Mouse (Mus musculus) myocyte (in vitro differentiated cells): ENCODE measurements around the gene Ampd3. TPM values are rescaled to one million over a fixed set of nuclear protein-coding genes. Genes with fewer than 3 reads are reported as not detected.
A peak's percentile ranks its signal among the peaks of the same experiment; 100 is the strongest.

Source experiments
- H3K27me3 ChIP-seq: one replicate; pipeline ENCODE4 v1.6.1; 2011; ENCODE audit not compliant: control insufficient read depth, insufficient read depth, insufficient read length
- H3K36me3 ChIP-seq: one replicate; pipeline ENCODE4 v1.6.1; 2011; ENCODE audit not compliant: control insufficient read depth, insufficient read depth
- H3K4me2 ChIP-seq: one replicate; pipeline ENCODE4 v1.6.1; 2011; ENCODE audit warnings: low read depth, control low read depth
- H3K4me3 ChIP-seq: one replicate; pipeline ENCODE4 v1.5.1; 2011; ENCODE audit warnings: mild to moderate bottlenecking, control low read depth, moderate library complexity
- H3K79me2 ChIP-seq: one replicate; pipeline ENCODE4 v1.6.1; 2011; ENCODE audit not compliant: control insufficient read depth, insufficient read depth
- H3ac ChIP-seq: one replicate; pipeline ENCODE4 v1.6.1; 2011; ENCODE audit not compliant: control insufficient read depth, insufficient read length
- CEBPB ChIP-seq: IDR thresholded peaks from 2 replicates; pipeline ENCODE4 v1.6.1; 2011; ENCODE audit warnings: mild to moderate bottlenecking, moderate library complexity; ENCODE audit not compliant: poor library complexity, insufficient read depth, severe bottlenecking
- E2F4 ChIP-seq: IDR thresholded peaks from one replicate; pipeline ENCODE4 v1.6.1; 2011; ENCODE audit warnings: mild to moderate bottlenecking, control low read depth, moderate library complexity; ENCODE audit not compliant: insufficient read depth
- MAX ChIP-seq: IDR thresholded peaks from one replicate; pipeline ENCODE4 v1.6.1; 2011; ENCODE audit warnings: low read depth, mild to moderate bottlenecking, control low read depth
- MYOD1 ChIP-seq, 3 experiments: IDR thresholded peaks; one replicate each; pipeline ENCODE4 v1.6.1; 2011; ENCODE audit warnings: control low read depth in 2 of 3, low read depth in 2 of 3, mild to moderate bottlenecking in 2 of 3, moderate library complexity in 1 of 3; ENCODE audit not compliant: insufficient read length in 2 of 3, control insufficient read depth in 1 of 3
- MYOG ChIP-seq, 3 experiments: IDR thresholded peaks; one replicate each; pipeline ENCODE4 v1.6.1; 2011; ENCODE audit warnings: control low read depth in 2 of 3, low read depth in 2 of 3, mild to moderate bottlenecking in 2 of 3; ENCODE audit not compliant: insufficient read length in 2 of 3, control insufficient read depth in 1 of 3, insufficient read depth in 1 of 3
- POLR2A ChIP-seq: IDR thresholded peaks from one replicate; pipeline ENCODE4 v1.6.1; 2011; ENCODE audit warnings: low read depth, mild to moderate bottlenecking, control low read depth, moderate library complexity; ENCODE audit not compliant: insufficient read length
- POLR2AphosphoS2 ChIP-seq: IDR thresholded peaks from one replicate; pipeline ENCODE4 v1.6.1; 2011; ENCODE audit warnings: low read depth, control low read depth; ENCODE audit not compliant: insufficient read length
- REST ChIP-seq: IDR thresholded peaks from one replicate; pipeline ENCODE4 v1.6.1; 2011; ENCODE audit warnings: mild to moderate bottlenecking, control low read depth, moderate library complexity; ENCODE audit not compliant: insufficient read depth, insufficient read length
- SRF ChIP-seq: IDR thresholded peaks from one replicate; pipeline ENCODE4 v1.6.1; 2011; ENCODE audit warnings: low read depth; ENCODE audit not compliant: control insufficient read depth, insufficient read length
- TCF12 ChIP-seq: IDR thresholded peaks from one replicate; pipeline ENCODE4 v1.6.1; 2011; ENCODE audit warnings: mild to moderate bottlenecking, control low read depth; ENCODE audit not compliant: poor library complexity, insufficient read depth, severe bottlenecking
- TCF3 ChIP-seq: IDR thresholded peaks from one replicate; pipeline ENCODE4 v1.6.1; 2011; ENCODE audit warnings: low read depth, control low read depth; ENCODE audit not compliant: insufficient read length
- USF1 ChIP-seq: IDR thresholded peaks from one replicate; pipeline ENCODE4 v1.6.1; 2011; ENCODE audit warnings: low read depth, mild to moderate bottlenecking, control low read depth, moderate library complexity
- polyA plus RNA-seq: library from polyadenylated mRNA; unstranded; fragments of >200 nt; fragmentation: generic; extraction: Trizol; gene quantifications from one replicate; pipeline ENCODE4 v1.2.1, GENCODE M21; 2012; ENCODE audit warnings: missing spikeins

The Ampd3 gene
- polyA plus RNA-seq, 1 experiment: 8.2 TPM

DNA sequence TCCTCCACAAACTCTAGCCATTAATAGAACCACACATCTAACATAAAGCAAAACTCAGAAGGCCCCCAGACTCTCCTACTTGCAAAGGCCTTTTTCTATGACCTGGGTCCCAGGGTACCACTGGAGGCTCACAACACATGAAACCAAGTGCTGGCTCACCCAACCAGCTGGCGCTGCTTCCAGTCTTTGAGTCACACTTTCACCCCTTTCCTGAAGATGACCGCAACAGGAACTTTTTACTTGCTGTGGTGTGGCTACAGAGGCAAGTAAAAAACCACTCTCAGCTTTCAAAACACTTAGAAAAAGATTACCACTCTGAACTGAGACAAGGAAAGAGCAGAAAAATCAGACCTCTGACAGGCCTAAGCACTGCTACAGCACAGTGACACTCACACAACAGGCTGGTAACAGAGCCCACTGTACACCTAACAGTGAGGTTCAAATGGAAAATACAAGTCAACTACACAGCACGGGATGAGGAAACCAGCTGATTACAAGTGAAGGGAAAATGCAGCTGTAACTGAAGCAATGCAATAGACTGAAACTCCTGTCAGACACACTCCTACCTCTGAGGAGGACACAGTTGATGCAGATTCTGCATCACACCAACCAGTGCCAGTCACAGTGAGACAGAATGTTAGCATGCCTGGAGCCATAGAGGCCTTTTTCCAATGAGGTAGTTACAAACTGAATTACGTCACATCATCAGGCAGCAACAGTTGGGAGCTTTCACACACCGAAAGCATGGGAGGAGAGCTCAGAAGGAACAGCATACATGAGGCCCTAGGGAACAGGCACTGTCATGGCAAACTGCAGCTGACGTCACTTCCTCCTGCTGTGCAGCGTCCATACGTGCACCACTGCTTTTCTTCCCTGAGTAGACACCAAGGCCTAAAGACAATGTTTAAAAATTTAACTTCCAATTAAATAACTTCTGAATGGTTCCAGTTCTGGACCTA, 56.3 kb downstream of the Ampd3 start:
- H3ac ChIP-seq: no peak overlapping the region
- no peak overlapping the region for H3K4me3 ChIP-seq
- H3K4me2 ChIP-seq: peak overlapping the region; percentile 57
- H3K36me3 ChIP-seq: peaks cover 5% of the 10 kb centered on the region
- TF ChIP-seq POLR2A: no peak
- TF ChIP-seq E2F4: no peak
- TF ChIP-seq CEBPB: peak; percentile 37; the same call in 1 of the 2 replicates
- peak in 1 of 3 experiments; percentile 55 for TF ChIP-seq MYOD1 (IDR thresholded peaks at IDR 0.05; ENCODE audit: control insufficient read depth in 1 of 3, insufficient read length in 2 of 3, low read depth in 2 of 3)
- TF ChIP-seq MYOG (IDR thresholded peaks at IDR 0.05; ENCODE audit: control insufficient read depth in 1 of 3, insufficient read depth in 1 of 3, insufficient read length in 2 of 3, low read depth in 2 of 3): peak in 1 of 3 experiments; percentile 12
- no peaks in the 10 kb centered on the region for H3K27me3 ChIP-seq
- no peaks in the 10 kb centered on the region for H3K79me2 ChIP-seq

DNA sequence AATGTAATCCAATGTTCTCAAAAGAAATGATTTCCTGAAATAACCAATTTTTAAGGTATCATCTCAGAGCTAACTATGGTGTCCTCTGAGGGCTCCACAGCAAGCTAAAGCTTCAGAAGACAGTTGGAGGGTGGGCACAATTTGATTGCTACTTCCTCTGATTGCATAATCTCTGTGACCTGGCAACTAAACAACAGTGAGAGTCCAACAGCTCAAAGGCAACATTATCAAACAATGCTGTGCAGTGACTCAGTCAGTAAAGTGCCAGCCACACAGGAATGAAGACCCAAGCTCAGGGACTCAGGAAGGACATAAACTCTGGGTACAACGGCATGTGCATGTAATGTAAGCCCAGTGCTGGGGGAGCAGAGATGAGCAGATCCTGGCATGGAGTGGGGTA, 65.0 kb downstream of the Ampd3 start:
- Histone ChIP-seq H3K4me3 (no peak overlapping the region), H3K36me3 (peaks cover 21% of the 10 kb centered on the region), H3K79me2 (peaks cover 3% of the 10 kb centered on the region), H3K4me2 (no peak overlapping the region), H3K27me3 (no peaks in the 10 kb centered on the region), H3ac (no peak overlapping the region)
- TF ChIP-seq E2F4: no peak

DNA sequence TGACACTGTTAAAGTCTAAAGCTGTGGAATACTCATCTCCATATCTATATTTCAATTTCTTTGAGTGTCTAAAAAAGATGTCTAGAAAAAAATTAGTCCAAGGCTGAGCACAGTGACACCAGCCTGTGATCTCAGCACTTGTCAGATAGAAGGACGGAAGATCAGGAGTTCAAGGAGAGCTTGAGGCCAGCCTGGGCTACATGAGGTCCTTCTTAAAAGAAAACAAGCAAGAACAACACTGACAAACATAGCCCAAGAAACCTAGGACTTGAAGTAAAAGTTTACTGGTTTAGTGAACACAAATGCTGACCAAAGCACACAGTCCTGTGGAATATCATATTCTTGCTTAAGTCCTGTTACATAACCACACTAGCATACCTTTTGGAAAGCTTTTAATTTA, 66.0 kb downstream of the Ampd3 start:
- H3ac ChIP-seq: no peak overlapping the region
- no peak overlapping the region for H3K4me3 ChIP-seq
- H3K79me2 ChIP-seq: peaks cover 6% of the 10 kb centered on the region
- H3K4me2 ChIP-seq: no peak overlapping the region
- H3K36me3 ChIP-seq: peaks cover 21% of the 10 kb centered on the region
- TF ChIP-seq MYOD1 (IDR thresholded peaks at IDR 0.05; ENCODE audit: control insufficient read depth in 1 of 3, insufficient read length in 2 of 3, low read depth in 2 of 3): no peak
- TF ChIP-seq MYOG (IDR thresholded peaks at IDR 0.05; ENCODE audit: control insufficient read depth in 1 of 3, insufficient read depth in 1 of 3, insufficient read length in 2 of 3, low read depth in 2 of 3): no peak
- TF ChIP-seq USF1: no peak
- no peak for TF ChIP-seq SRF
- TF ChIP-seq REST: no peak
- no peak for TF ChIP-seq TCF3
- no peaks in the 10 kb centered on the region for H3K27me3 ChIP-seq

GRCm38 (mm10) chr7:110834522-110834921, 66.5 kb downstream of the Ampd3 start:
- no peak overlapping the region for H3K4me2 ChIP-seq
- peaks cover 6% of the 10 kb centered on the region for H3K79me2 ChIP-seq
- H3K36me3 ChIP-seq: peaks cover 21% of the 10 kb centered on the region
- TF ChIP-seq E2F4 (no peak), MYOD1 (IDR thresholded peaks at IDR 0.05; ENCODE audit: control insufficient read depth in 1 of 3, insufficient read length in 2 of 3, low read depth in 2 of 3) (peak in 1 of 3 experiments; percentile 37), POLR2AphosphoS2 (no peak), CEBPB (no peak)
- H3K4me3 ChIP-seq: no peak overlapping the region
- H3K27me3 ChIP-seq: no peaks in the 10 kb centered on the region
- H3ac ChIP-seq: no peak overlapping the region

DNA sequence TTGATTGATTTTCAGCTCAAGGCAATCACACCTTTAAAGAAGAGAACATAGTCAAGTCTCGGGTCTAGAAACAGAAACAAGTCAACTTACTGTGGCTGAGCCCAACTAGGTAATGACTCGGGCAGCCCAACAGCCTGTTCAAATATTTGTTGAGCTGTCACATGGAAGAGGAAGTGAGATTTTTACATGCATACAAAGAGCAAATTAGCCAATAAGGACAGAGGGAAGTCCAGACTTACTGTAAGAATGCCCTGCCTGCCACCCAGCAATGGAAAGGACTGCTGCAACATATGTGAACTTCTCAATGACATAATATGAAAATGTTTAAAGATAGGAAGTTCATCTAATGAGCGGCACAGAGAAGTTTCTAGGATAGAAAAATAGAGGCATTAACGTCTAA, 72.3 kb downstream of the Ampd3 start:
- H3K4me2 ChIP-seq: no peak overlapping the region
- peaks cover 8% of the 10 kb centered on the region for H3K36me3 ChIP-seq
- H3K79me2 ChIP-seq: peaks cover 18% of the 10 kb centered on the region
- TF ChIP-seq TCF12: no peak
- TF ChIP-seq E2F4: no peak
- TF ChIP-seq MYOG (IDR thresholded peaks at IDR 0.05; ENCODE audit: control insufficient read depth in 1 of 3, insufficient read depth in 1 of 3, insufficient read length in 2 of 3, low read depth in 2 of 3): no peak
- TF ChIP-seq SRF: no peak
- no peak for TF ChIP-seq MYOD1 (IDR thresholded peaks at IDR 0.05; ENCODE audit: control insufficient read depth in 1 of 3, insufficient read length in 2 of 3, low read depth in 2 of 3)
- no peak for TF ChIP-seq POLR2A
- no peak for TF ChIP-seq POLR2AphosphoS2
- no peak for TF ChIP-seq CEBPB
- no peak for TF ChIP-seq MAX
- TF ChIP-seq TCF3: no peak
- no peak for TF ChIP-seq REST
- TF ChIP-seq USF1: no peak
- H3ac ChIP-seq: no peak overlapping the region
- no peak overlapping the region for H3K4me3 ChIP-seq
- no peaks in the 10 kb centered on the region for H3K27me3 ChIP-seq
